Mouse (Mus musculus): ENCODE results near the gene Lct. TPM values are rescaled to one million over a fixed set of nuclear protein-coding genes. Genes with fewer than 3 reads are reported as not detected.
A peak's percentile ranks its signal among the peaks of the same experiment; 100 is the strongest.
"Not testable (repeated sequence)": the region's sequence is repeated elsewhere in the genome, so short reads cannot be mapped to it uniquely, and the experiment has no call there.

Lct gene
- polyA plus RNA-seq, 1 experiment: 0.01 TPM

- Histone ChIP-seq H3K4me3 (no peak overlapping the region), H3K4me2 (ENCODE audit: low read depth) (no peak overlapping the region), H3K36me3 (ENCODE audit: control insufficient read depth, insufficient read depth) (peaks cover 86% of the 10 kb centered on the region), H3ac (ENCODE audit: control insufficient read depth, insufficient read length) (no peak overlapping the region), H3K27me3 (ENCODE audit: control insufficient read depth, insufficient read depth, insufficient read length) (no peaks in the 10 kb centered on the region), H3K79me2 (ENCODE audit: control insufficient read depth, insufficient read depth) (no peaks in the 10 kb centered on the region)
- no peak for TF ChIP-seq TCF12 (IDR thresholded peaks at IDR 0.05; ENCODE audit: insufficient read depth, poor library complexity, severe bottlenecking)
- no peak for TF ChIP-seq REST (IDR thresholded peaks at IDR 0.05; ENCODE audit: insufficient read depth, insufficient read length)
- no peak for TF ChIP-seq MYOD1 (IDR thresholded peaks at IDR 0.05; ENCODE audit: control insufficient read depth in 1 of 3, insufficient read length in 2 of 3, low read depth in 2 of 3)
- TF ChIP-seq E2F4 (IDR thresholded peaks at IDR 0.05; ENCODE audit: insufficient read depth): no peak
- TF ChIP-seq USF1 (IDR thresholded peaks at IDR 0.05; ENCODE audit: low read depth): no peak
- no peak for TF ChIP-seq MYOG (IDR thresholded peaks at IDR 0.05; ENCODE audit: control insufficient read depth in 1 of 3, insufficient read depth in 1 of 3, insufficient read length in 2 of 3, low read depth in 2 of 3)
- TF ChIP-seq TCF3 (IDR thresholded peaks at IDR 0.05; ENCODE audit: insufficient read length, low read depth): no peak
- TF ChIP-seq POLR2A (IDR thresholded peaks at IDR 0.05; ENCODE audit: insufficient read length, low read depth): no peak
- no peak for TF ChIP-seq MAX (IDR thresholded peaks at IDR 0.05; ENCODE audit: low read depth)
- no peak for TF ChIP-seq CEBPB (IDR thresholded peaks at IDR 0.05; ENCODE audit: insufficient read depth, poor library complexity, severe bottlenecking)
- TF ChIP-seq POLR2AphosphoS2 (IDR thresholded peaks at IDR 0.05; ENCODE audit: insufficient read length, low read depth): no peak
- TF ChIP-seq SRF (IDR thresholded peaks at IDR 0.05; ENCODE audit: control insufficient read depth, insufficient read length, low read depth): no peak
Measured at GRCm38 (mm10) chr1:128275908-128276307, 52.2 kb downstream of the Lct start.

- TF ChIP-seq MYOD1 (IDR thresholded peaks at IDR 0.05; ENCODE audit: control insufficient read depth in 1 of 3, insufficient read length in 2 of 3, low read depth in 2 of 3) (no peak), REST (IDR thresholded peaks at IDR 0.05; ENCODE audit: insufficient read depth, insufficient read length) (no peak), USF1 (IDR thresholded peaks at IDR 0.05; ENCODE audit: low read depth) (no peak), SRF (IDR thresholded peaks at IDR 0.05; ENCODE audit: control insufficient read depth, insufficient read length, low read depth) (no peak)
- H3K79me2 ChIP-seq (ENCODE audit: control insufficient read depth, insufficient read depth): no peaks in the 10 kb centered on the region
- H3K36me3 ChIP-seq (ENCODE audit: control insufficient read depth, insufficient read depth): peaks cover 80% of the 10 kb centered on the region
- no peak overlapping the region for H3ac ChIP-seq (ENCODE audit: control insufficient read depth, insufficient read length)
- no peaks in the 10 kb centered on the region for H3K27me3 ChIP-seq (ENCODE audit: control insufficient read depth, insufficient read depth, insufficient read length)
- H3K4me2 ChIP-seq (ENCODE audit: low read depth): no peak overlapping the region
- no peak overlapping the region for H3K4me3 ChIP-seq
Measured at GRCm38 (mm10) chr1:128270731-128271130, 57.4 kb downstream of the Lct start.

- not testable (repeated sequence) for H3K4me3 ChIP-seq; H3K4me2 ChIP-seq (ENCODE audit: low read depth); H3K79me2 ChIP-seq (ENCODE audit: control insufficient read depth, insufficient read depth); H3K27me3 ChIP-seq (ENCODE audit: control insufficient read depth, insufficient read depth, insufficient read length); H3ac ChIP-seq (ENCODE audit: control insufficient read depth, insufficient read length)
- H3K36me3 ChIP-seq (ENCODE audit: control insufficient read depth, insufficient read depth): peaks cover 62% of the 10 kb centered on the region
Measured at GRCm38 (mm10) chr1:128267061-128267460, 61.1 kb downstream of the Lct start.

- H3K27me3 ChIP-seq (ENCODE audit: control insufficient read depth, insufficient read depth, insufficient read length): no peaks in the 10 kb centered on the region
- H3K79me2 ChIP-seq (ENCODE audit: control insufficient read depth, insufficient read depth): peaks cover 51% of the 10 kb centered on the region
- peaks cover 6% of the 10 kb centered on the region for H3K36me3 ChIP-seq (ENCODE audit: control insufficient read depth, insufficient read depth)
- H3ac ChIP-seq (ENCODE audit: control insufficient read depth, insufficient read length): peak overlapping the region; percentile 85
- H3K4me2 ChIP-seq (ENCODE audit: low read depth): peak overlapping the region; percentile 78
- TF ChIP-seq MYOG (IDR thresholded peaks at IDR 0.05; ENCODE audit: control insufficient read depth in 1 of 3, insufficient read depth in 1 of 3, insufficient read length in 2 of 3, low read depth in 2 of 3) (no peak), TCF3 (IDR thresholded peaks at IDR 0.05; ENCODE audit: insufficient read length, low read depth) (no peak), E2F4 (IDR thresholded peaks at IDR 0.05; ENCODE audit: insufficient read depth) (no peak), POLR2A (IDR thresholded peaks at IDR 0.05; ENCODE audit: insufficient read length, low read depth) (no peak), MYOD1 (IDR thresholded peaks at IDR 0.05; ENCODE audit: control insufficient read depth in 1 of 3, insufficient read length in 2 of 3, low read depth in 2 of 3) (no peak), USF1 (IDR thresholded peaks at IDR 0.05; ENCODE audit: low read depth) (no peak), POLR2AphosphoS2 (IDR thresholded peaks at IDR 0.05; ENCODE audit: insufficient read length, low read depth) (no peak), REST (IDR thresholded peaks at IDR 0.05; ENCODE audit: insufficient read depth, insufficient read length) (no peak), TCF12 (IDR thresholded peaks at IDR 0.05; ENCODE audit: insufficient read depth, poor library complexity, severe bottlenecking) (no peak), SRF (IDR thresholded peaks at IDR 0.05; ENCODE audit: control insufficient read depth, insufficient read length, low read depth) (no peak), MAX (IDR thresholded peaks at IDR 0.05; ENCODE audit: low read depth) (no peak), CEBPB (IDR thresholded peaks at IDR 0.05; ENCODE audit: insufficient read depth, poor library complexity, severe bottlenecking) (no peak)
- H3K4me3 ChIP-seq: peak overlapping the region; percentile 85
Measured at GRCm38 (mm10) chr1:128244727-128245355, 83.3 kb downstream of the Lct start.

GRCm38 (mm10) chr1:128243996-128244726 is 84.0 kb downstream of the Lct start:
- peaks cover 45% of the 10 kb centered on the region for H3K79me2 ChIP-seq (ENCODE audit: control insufficient read depth, insufficient read depth)
- peak overlapping the region; percentile 78 for H3K4me2 ChIP-seq (ENCODE audit: low read depth)
- H3K36me3 ChIP-seq (ENCODE audit: control insufficient read depth, insufficient read depth): peaks cover 4% of the 10 kb centered on the region
- no peaks in the 10 kb centered on the region for H3K27me3 ChIP-seq (ENCODE audit: control insufficient read depth, insufficient read depth, insufficient read length)
- TF ChIP-seq MYOG (IDR thresholded peaks at IDR 0.05; ENCODE audit: control insufficient read depth in 1 of 3, insufficient read depth in 1 of 3, insufficient read length in 2 of 3, low read depth in 2 of 3) (no peak), E2F4 (IDR thresholded peaks at IDR 0.05; ENCODE audit: insufficient read depth) (no peak), CEBPB (IDR thresholded peaks at IDR 0.05; ENCODE audit: insufficient read depth, poor library complexity, severe bottlenecking) (no peak), TCF3 (IDR thresholded peaks at IDR 0.05; ENCODE audit: insufficient read length, low read depth) (no peak), TCF12 (IDR thresholded peaks at IDR 0.05; ENCODE audit: insufficient read depth, poor library complexity, severe bottlenecking) (no peak), POLR2AphosphoS2 (IDR thresholded peaks at IDR 0.05; ENCODE audit: insufficient read length, low read depth) (peak; percentile 80), REST (IDR thresholded peaks at IDR 0.05; ENCODE audit: insufficient read depth, insufficient read length) (no peak), USF1 (IDR thresholded peaks at IDR 0.05; ENCODE audit: low read depth) (peak; percentile 87), MAX (IDR thresholded peaks at IDR 0.05; ENCODE audit: low read depth) (no peak), MYOD1 (IDR thresholded peaks at IDR 0.05; ENCODE audit: control insufficient read depth in 1 of 3, insufficient read length in 2 of 3, low read depth in 2 of 3) (no peak), SRF (IDR thresholded peaks at IDR 0.05; ENCODE audit: control insufficient read depth, insufficient read length, low read depth) (peak; percentile 10), POLR2A (IDR thresholded peaks at IDR 0.05; ENCODE audit: insufficient read length, low read depth) (peak; percentile 62)
- H3ac ChIP-seq (ENCODE audit: control insufficient read depth, insufficient read length): peak overlapping the region; percentile 85
- peak overlapping the region; percentile 85 for H3K4me3 ChIP-seq

Data from myocyte (in vitro differentiated cells).